Mouse (Mus musculus) hindbrain, postnatal 0 days (tissue): ENCODE data around the gene Dysf. TPM values are rescaled to one million over a fixed set of nuclear protein-coding genes. Genes with fewer than 3 reads are reported as not detected.

Source experiments
- ATAC-seq: fragments of 200-750 bp; cut with Nextera tagmentation; 2 replicates; pipeline ENCODE4 v1.8.0; 2017; ENCODE audit warnings: mild to moderate bottlenecking, moderate TSS enrichment, moderate library complexity
- DNase-seq: peaks from one replicate; pipeline ENCODE4 v3.0.0-alpha.2; 2015; ENCODE audit warnings: low spot score
- H3K27ac ChIP-seq: fragments of 300-500 bp; sonication (generic); 2 replicates; pipeline ENCODE4 v1.5.1; 2014; ENCODE audit warnings: mild to moderate bottlenecking
- H3K27me3 ChIP-seq: fragments of 300-500 bp; sonication (generic); 2 replicates; pipeline ENCODE4 v1.6.1; 2014; ENCODE audit warnings: low read length, mixed read lengths; ENCODE audit not compliant: insufficient read depth
- H3K36me3 ChIP-seq: fragments of 300-500 bp; sonication (generic); 2 replicates; pipeline ENCODE4 v1.6.1; 2014; ENCODE audit warnings: low read length, mixed read lengths; ENCODE audit not compliant: insufficient read depth
- H3K4me1 ChIP-seq: fragments of 300-500 bp; sonication (generic); 2 replicates; pipeline ENCODE4 v1.6.1; 2014; ENCODE audit warnings: antibody characterized with exemption, low read length, mixed read lengths; ENCODE audit not compliant: insufficient read depth
- H3K4me2 ChIP-seq: fragments of 300-500 bp; sonication (generic); 2 replicates; pipeline ENCODE4 v1.6.1; 2014; ENCODE audit warnings: low read depth, mild to moderate bottlenecking, low read length, moderate library complexity, mixed read lengths
- H3K4me3 ChIP-seq: fragments of 300-500 bp; sonication (generic); 2 replicates; pipeline ENCODE4 v1.5.1; 2014; ENCODE audit warnings: low read length
- H3K9ac ChIP-seq: fragments of 300-500 bp; sonication (generic); replicated peaks from 2 replicates; pipeline ENCODE4 v1.6.1; 2014; ENCODE audit warnings: mild to moderate bottlenecking, low read length, moderate library complexity, mixed read lengths
- H3K9me3 ChIP-seq: fragments of 300-500 bp; sonication (generic); 2 replicates; pipeline ENCODE4 v1.6.1; 2016; ENCODE audit warnings: low read length, mixed read lengths
- CTCF ChIP-seq: IDR thresholded peaks from 2 replicates; pipeline ENCODE4 v1.5.1; 2016; ENCODE audit warnings: antibody characterized with exemption, control low read depth, low read depth
- WGBS: fragments of 180-500 bp; shearing (Covaris S2); extraction: QIAGEN DNeasy Blood & Tissue Kit; methylation state at CpG from one replicate; pipeline ENCODE4 v1.1.7; 2014; 5-methylcytosine and 5-hydroxymethylcytosine counted together
- polyA plus RNA-seq: library from polyadenylated mRNA; unstranded; fragments of >200 nt; fragmentation: Nextera tagmentation; extraction: Ambion mirVana; gene quantifications from 2 replicates; pipeline ENCODE4 v1.2.1, GENCODE M21; 2015
- total RNA-seq: library from RNA; depleted of rRNA; stranded (reverse); fragments of >200 nt; gene quantifications from 2 replicates; pipeline ENCODE4 v1.2.3, GENCODE M21; 2014

The Dysf gene
- total and polyA plus RNA-seq, 2 experiments from 2014 or later = 1.6 to 2.4 TPM

- Histone ChIP-seq H3K4me2 (no peak overlapping the region), H3K9ac (no peak overlapping the region), H3K36me3 (no peaks in the 10 kb centered on the region), H3K27me3 (no peaks in the 10 kb centered on the region), H3K4me3 (no peak overlapping the region), H3K4me1 (no peaks in the 10 kb centered on the region), H3K9me3 (no peaks in the 10 kb centered on the region), H3K27ac (no peak overlapping the region)
- ATAC-seq (no peak), DNase-seq (no peak)
- TF ChIP-seq CTCF = no peak
- 41% methylated on average over 4 of the region's 4 CpGs for WGBS
These were observed 51.5 kb downstream of the Dysf start for GRCm38 (mm10) chr6:84059771-84060414.

- Histone ChIP-seq H3K27ac (no peak overlapping the region), H3K4me2 (no peak overlapping the region), H3K4me1 (no peaks in the 10 kb centered on the region), H3K36me3 (no peaks in the 10 kb centered on the region), H3K9me3 (no peaks in the 10 kb centered on the region), H3K9ac (no peak overlapping the region), H3K27me3 (no peaks in the 10 kb centered on the region), H3K4me3 (no peak overlapping the region)
- ATAC-seq (peak; percentile 69; the same call in 1 of the 2 replicates), DNase-seq (peak; percentile 83)
- peak; percentile 96 for TF ChIP-seq CTCF
- WGBS = 8% methylated on average over 5 of the region's 5 CpGs
These were observed 52.9 kb downstream of the Dysf start for GRCm38 (mm10) chr6:84061328-84061727.

- DNase-seq (no peak), ATAC-seq (no peak)
- H3K36me3 ChIP-seq = no peaks in the 10 kb centered on the region
- H3K27ac ChIP-seq = no peak overlapping the region
- H3K4me3 ChIP-seq = no peak overlapping the region
- no peaks in the 10 kb centered on the region for H3K27me3 ChIP-seq
- no peaks in the 10 kb centered on the region for H3K4me1 ChIP-seq
- no peaks in the 10 kb centered on the region for H3K9me3 ChIP-seq
- no peak overlapping the region for H3K9ac ChIP-seq
- WGBS = 71% methylated on average over 5 of the region's 5 CpGs
- no peak overlapping the region for H3K4me2 ChIP-seq
- no peak for TF ChIP-seq CTCF
These were observed 54.2 kb downstream of the Dysf start for GRCm38 (mm10) chr6:84062541-84062940.

GRCm38 (mm10) chr6:84068236-84068635 lies 59.8 kb downstream of the Dysf start:
- no peak overlapping the region for H3K9ac ChIP-seq
- H3K36me3 ChIP-seq = no peaks in the 10 kb centered on the region
- H3K4me1 ChIP-seq = no peaks in the 10 kb centered on the region
- TF ChIP-seq CTCF = no peak
- no peaks in the 10 kb centered on the region for H3K9me3 ChIP-seq
- ATAC-seq = no peak
- H3K27ac ChIP-seq = no peak overlapping the region
- H3K4me3 ChIP-seq = no peak overlapping the region
- no peak for DNase-seq
- no peak overlapping the region for H3K4me2 ChIP-seq
- WGBS = 91% methylated on average over 5 of the region's 5 CpGs
- no peaks in the 10 kb centered on the region for H3K27me3 ChIP-seq

GRCm38 (mm10) chr6:84070251-84070650 lies 61.9 kb downstream of the Dysf start:
- no peak overlapping the region for H3K27ac ChIP-seq
- H3K9me3 ChIP-seq = no peaks in the 10 kb centered on the region
- H3K9ac ChIP-seq = no peak overlapping the region
- DNase-seq (no peak), ATAC-seq (no peak)
- H3K36me3 ChIP-seq = no peaks in the 10 kb centered on the region
- 87% methylated on average over 6 of the region's 6 CpGs for WGBS
- H3K4me2 ChIP-seq = no peak overlapping the region
- H3K27me3 ChIP-seq = no peaks in the 10 kb centered on the region
- H3K4me3 ChIP-seq = no peak overlapping the region
- H3K4me1 ChIP-seq = no peaks in the 10 kb centered on the region
- no peak for TF ChIP-seq CTCF

- ATAC-seq (no peak), DNase-seq (no peak)
- no peak overlapping the region for H3K9ac ChIP-seq
- WGBS = 65% methylated on average over 9 of the region's 9 CpGs
- no peaks in the 10 kb centered on the region for H3K36me3 ChIP-seq
- H3K4me2 ChIP-seq = no peak overlapping the region
- H3K4me3 ChIP-seq = no peak overlapping the region
- no peaks in the 10 kb centered on the region for H3K9me3 ChIP-seq
- H3K4me1 ChIP-seq = no peaks in the 10 kb centered on the region
- H3K27me3 ChIP-seq = no peaks in the 10 kb centered on the region
- TF ChIP-seq CTCF = peak; percentile 23; the same call in 1 of the 2 replicates
- no peak overlapping the region for H3K27ac ChIP-seq
These were observed 64.2 kb downstream of the Dysf start for GRCm38 (mm10) chr6:84072574-84072973.

- Histone ChIP-seq H3K27ac (no peak overlapping the region), H3K27me3 (no peaks in the 10 kb centered on the region), H3K36me3 (no peaks in the 10 kb centered on the region), H3K4me1 (no peaks in the 10 kb centered on the region), H3K9ac (no peak overlapping the region), H3K4me2 (no peak overlapping the region), H3K9me3 (no peaks in the 10 kb centered on the region), H3K4me3 (no peak overlapping the region)
- 61% methylated on average over 1 of the region's 1 CpGs for WGBS
- TF ChIP-seq CTCF = peak; percentile 58
- DNase-seq (peak; percentile 40), ATAC-seq (peak; percentile 69; the same call in 1 of the 2 replicates)
These were observed 69.8 kb downstream of the Dysf start for GRCm38 (mm10) chr6:84078172-84078571.
